Mouse (Mus musculus) forebrain, postnatal 0 days (tissue): ENCODE measurements at regions not wholly inside any gene's neighbourhood (a gene's known extent, or its start where the extent isn't known, plus 50 kb on each side); places are given as distances from the start of the nearest gene placed in this dataset.

Source experiments
- ATAC-seq: fragments of 200-750 bp; cut with Nextera tagmentation; 2 replicates; pipeline ENCODE4 v1.8.0; 2017; ENCODE audit warnings: mild to moderate bottlenecking, moderate library complexity
- DNase-seq: peaks from one replicate; pipeline ENCODE4 v3.0.0-alpha.2; 2015
- H3K27ac ChIP-seq: fragments of 300-500 bp; sonication (generic); 2 replicates; pipeline ENCODE4 v1.5.1; 2014; ENCODE audit warnings: low read depth, mild to moderate bottlenecking, antibody characterized with exemption, low read length, moderate library complexity, mixed read lengths
- H3K27me3 ChIP-seq: fragments of 300-500 bp; sonication (generic); 2 replicates; pipeline ENCODE4 v1.6.1; 2014; ENCODE audit warnings: mild to moderate bottlenecking, low read length, mixed read lengths; ENCODE audit not compliant: insufficient read depth
- H3K36me3 ChIP-seq: fragments of 300-500 bp; sonication (generic); 2 replicates; pipeline ENCODE4 v1.6.1; 2014; ENCODE audit warnings: mild to moderate bottlenecking, moderate library complexity; ENCODE audit not compliant: insufficient read depth
- H3K4me1 ChIP-seq: fragments of 300-500 bp; sonication (generic); 2 replicates; pipeline ENCODE4 v1.6.1; 2014; ENCODE audit warnings: antibody characterized with exemption; ENCODE audit not compliant: insufficient read depth
- H3K4me2 ChIP-seq: fragments of 300-500 bp; sonication (generic); 2 replicates; pipeline ENCODE4 v1.6.1; 2014; ENCODE audit warnings: low read depth, mild to moderate bottlenecking, moderate library complexity
- H3K4me3 ChIP-seq: fragments of 300-500 bp; sonication (generic); 2 replicates; pipeline ENCODE4 v1.5.1; 2014; ENCODE audit warnings: low read depth, low read length, mixed read lengths
- H3K9ac ChIP-seq: fragments of 300-500 bp; sonication (generic); 2 replicates; pipeline ENCODE4 v1.6.1; 2014; ENCODE audit warnings: mild to moderate bottlenecking
- H3K9me3 ChIP-seq: fragments of 300-500 bp; sonication (generic); 2 replicates; pipeline ENCODE4 v1.6.1; 2016; ENCODE audit warnings: low read length
- CTCF ChIP-seq: sonication (generic); IDR thresholded peaks from 2 replicates; pipeline ENCODE4 v1.5.1; 2016; ENCODE audit warnings: antibody characterized with exemption, control low read depth, low read depth
- WGBS: fragments of 180-500 bp; shearing (Covaris S2); extraction: QIAGEN DNeasy Blood & Tissue Kit; methylation state at CpG from one replicate; pipeline ENCODE4 v1.1.7; 2014; 5-methylcytosine and 5-hydroxymethylcytosine counted together

DNA sequence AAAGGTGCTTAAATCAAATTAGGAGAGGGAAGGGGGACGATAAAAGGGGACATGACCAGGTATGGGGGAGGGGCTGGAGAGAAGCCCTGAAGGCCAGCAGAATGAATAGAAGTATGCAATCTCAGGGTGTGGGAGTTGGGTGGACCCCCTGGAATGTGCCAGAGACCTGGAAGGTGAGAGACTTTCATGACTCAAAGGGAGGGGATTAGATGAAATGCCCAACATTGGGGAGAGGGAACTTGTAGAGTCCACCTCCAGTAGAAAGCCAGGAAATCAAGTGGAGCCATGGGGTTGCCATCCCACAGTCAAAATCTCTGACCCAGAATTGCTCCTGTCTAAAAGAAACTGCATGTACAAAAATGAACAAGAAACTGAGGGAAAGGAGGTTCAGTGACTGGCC is 666.5 kb downstream of the Cps1 start:
- no peak for TF ChIP-seq CTCF
- Histone ChIP-seq H3K9me3 (no peaks in the 10 kb centered on the region), H3K27me3 (no peaks in the 10 kb centered on the region), H3K9ac (no peak overlapping the region), H3K4me2 (no peak overlapping the region), H3K27ac (no peak overlapping the region), H3K4me3 (no peak overlapping the region), H3K4me1 (no peaks in the 10 kb centered on the region), H3K36me3 (no peaks in the 10 kb centered on the region)
- ATAC-seq, result no peak
- WGBS, result 94% methylated on average over 1 of the region's 1 CpGs
- DNase-seq, result no peak

DNA sequence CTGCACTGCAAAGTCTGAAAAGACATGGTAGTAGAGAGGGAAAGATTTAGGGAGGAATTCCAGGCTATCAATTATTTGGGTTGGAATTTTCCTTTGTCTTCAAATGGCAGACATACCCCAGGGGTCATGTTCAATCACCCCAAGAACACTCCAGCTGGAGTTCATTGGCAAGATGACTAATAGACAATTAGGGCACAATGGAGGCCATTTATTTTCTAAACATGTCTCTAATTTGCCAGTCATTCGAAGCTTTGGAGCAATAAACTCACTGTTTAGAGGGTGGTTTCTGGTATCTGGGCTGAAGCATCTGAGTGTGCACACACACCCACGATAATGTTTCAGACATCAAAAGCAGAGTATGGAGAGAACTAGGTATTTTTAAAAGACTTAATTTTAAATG is 672.2 kb downstream of the Cps1 start:
- DNase-seq (peak; percentile 14), ATAC-seq (peak; percentile 27; the same call in 1 of the 2 replicates)
- no peak overlapping the region for H3K4me2 ChIP-seq
- TF ChIP-seq CTCF, result no peak
- no peak overlapping the region for H3K27ac ChIP-seq
- H3K4me1 ChIP-seq, result no peaks in the 10 kb centered on the region
- no peaks in the 10 kb centered on the region for H3K9me3 ChIP-seq
- no peak overlapping the region for H3K9ac ChIP-seq
- no peaks in the 10 kb centered on the region for H3K27me3 ChIP-seq
- H3K4me3 ChIP-seq, result no peak overlapping the region
- 18% methylated on average over 2 of the region's 2 CpGs for WGBS
- H3K36me3 ChIP-seq, result no peaks in the 10 kb centered on the region

- Histone ChIP-seq H3K9me3 (no peaks in the 10 kb centered on the region), H3K4me3 (no peak overlapping the region), H3K36me3 (no peaks in the 10 kb centered on the region), H3K27me3 (no peaks in the 10 kb centered on the region), H3K27ac (no peak overlapping the region), H3K4me1 (no peaks in the 10 kb centered on the region), H3K9ac (no peak overlapping the region), H3K4me2 (no peak overlapping the region)
- ATAC-seq (no peak), DNase-seq (no peak)
- 76% methylated on average over 1 of the region's 1 CpGs for WGBS
- TF ChIP-seq CTCF, result no peak
Measured at GRCm38 (mm10) chr1:67795478-67795877, 672.7 kb downstream of the Cps1 start.

GRCm38 (mm10) chr1:67803292-67803691 is 680.5 kb downstream of the Cps1 start:
- DNase-seq, result peak; percentile 10
- ATAC-seq, result no peak
- no peak overlapping the region for H3K4me3 ChIP-seq

GRCm38 (mm10) chr1:67820092-67820491 is 697.3 kb downstream of the Cps1 start:
- Histone ChIP-seq H3K4me1 (no peaks in the 10 kb centered on the region), H3K4me3 (no peak overlapping the region), H3K36me3 (no peaks in the 10 kb centered on the region), H3K27me3 (no peaks in the 10 kb centered on the region), H3K9me3 (no peaks in the 10 kb centered on the region), H3K27ac (no peak overlapping the region), H3K9ac (no peak overlapping the region), H3K4me2 (no peak overlapping the region)
- 84% methylated on average over 3 of the region's 3 CpGs for WGBS
- no peak for DNase-seq
- TF ChIP-seq CTCF, result no peak
- ATAC-seq, result no peak

More at GRCm38 (mm10) chr1:67803292-67803691, 680.5 kb downstream of the Cps1 start:
- no peaks in the 10 kb centered on the region for H3K27me3 ChIP-seq
- H3K4me2 ChIP-seq, result no peak overlapping the region
- 35% methylated on average over 3 of the region's 3 CpGs for WGBS
- no peaks in the 10 kb centered on the region for H3K36me3 ChIP-seq
- TF ChIP-seq CTCF, result no peak
- H3K9ac ChIP-seq, result no peak overlapping the region
- H3K27ac ChIP-seq, result no peak overlapping the region
- H3K4me1 ChIP-seq, result no peaks in the 10 kb centered on the region; the same call in 1 of the 2 replicates
- H3K9me3 ChIP-seq, result no peaks in the 10 kb centered on the region

GRCm38 (mm10) chr1:67848006-67848405 is 725.2 kb downstream of the Cps1 start:
- WGBS, result 46% methylated on average over 1 of the region's 1 CpGs

GRCm38 (mm10) chr1:67893510-67893909 is 770.7 kb downstream of the Cps1 start:
- H3K27ac ChIP-seq, result no peak overlapping the region
- ATAC-seq (no peak; the same call in 1 of the 2 replicates), DNase-seq (no peak)
- H3K27me3 ChIP-seq, result no peaks in the 10 kb centered on the region
- no peaks in the 10 kb centered on the region for H3K36me3 ChIP-seq
- no peak overlapping the region for H3K4me2 ChIP-seq
- no peak overlapping the region for H3K9ac ChIP-seq
- TF ChIP-seq CTCF, result no peak
- 19% methylated on average over 2 of the region's 2 CpGs for WGBS
- H3K4me1 ChIP-seq, result no peaks in the 10 kb centered on the region
- H3K4me3 ChIP-seq, result no peak overlapping the region
- no peaks in the 10 kb centered on the region for H3K9me3 ChIP-seq

More at GRCm38 (mm10) chr1:67848006-67848405, 725.2 kb downstream of the Cps1 start:
- H3K27ac ChIP-seq, result no peak overlapping the region
- no peaks in the 10 kb centered on the region for H3K9me3 ChIP-seq
- H3K4me2 ChIP-seq, result no peak overlapping the region
- no peak for DNase-seq
- H3K36me3 ChIP-seq, result no peaks in the 10 kb centered on the region
- no peak overlapping the region for H3K9ac ChIP-seq
- H3K4me1 ChIP-seq, result no peaks in the 10 kb centered on the region
- no peak for TF ChIP-seq CTCF
- no peaks in the 10 kb centered on the region for H3K27me3 ChIP-seq
- no peak overlapping the region for H3K4me3 ChIP-seq
- no peak for ATAC-seq
